Mouse (Mus musculus): ENCODE results near the gene Smim6. TPM values are rescaled to one million over a fixed set of nuclear protein-coding genes. Genes with fewer than 3 reads are reported as not detected.

The Smim6 gene
- polyA plus RNA-seq, 1 experiment from 2014 or later: 0.93 TPM

DNA sequence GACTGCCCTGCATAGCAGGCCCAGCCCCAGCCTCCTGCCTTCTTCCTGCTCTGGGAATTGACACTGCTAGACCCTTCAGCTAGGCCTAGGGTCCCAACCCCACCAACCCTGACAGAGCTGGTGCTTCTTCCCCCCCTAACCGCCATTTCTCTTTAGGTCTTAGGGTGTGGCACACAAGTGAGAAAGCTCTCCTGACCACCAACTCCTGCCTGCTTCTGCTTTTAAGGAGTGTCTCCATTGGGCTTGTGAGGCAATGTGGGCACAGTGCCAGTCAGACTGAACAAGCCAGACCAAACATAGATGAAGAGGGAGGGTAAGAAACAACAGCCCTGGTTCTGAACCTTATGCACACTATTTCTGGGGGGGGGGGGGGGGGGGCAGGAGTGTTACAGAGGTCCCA, 9.0 kb upstream of the Smim6 start:
- H3K4me1 ChIP-seq (replicated peaks): peaks cover 31% of the 10 kb centered on the region
- H3K27ac ChIP-seq: no peak overlapping the region
- H3K4me3 ChIP-seq (replicated peaks): no peak overlapping the region
- no peaks in the 10 kb centered on the region for H3K27me3 ChIP-seq
- H3K4me2 ChIP-seq (replicated peaks): no peak overlapping the region
- 77% methylated on average over 1 of the region's 1 CpGs for WGBS
- ATAC-seq: no peak
- H3K36me3 ChIP-seq: peaks cover 7% of the 10 kb centered on the region; the same call in 1 of the 2 replicates
- H3K9ac ChIP-seq (replicated peaks): no peak overlapping the region
- H3K9me3 ChIP-seq: no peaks in the 10 kb centered on the region

DNA sequence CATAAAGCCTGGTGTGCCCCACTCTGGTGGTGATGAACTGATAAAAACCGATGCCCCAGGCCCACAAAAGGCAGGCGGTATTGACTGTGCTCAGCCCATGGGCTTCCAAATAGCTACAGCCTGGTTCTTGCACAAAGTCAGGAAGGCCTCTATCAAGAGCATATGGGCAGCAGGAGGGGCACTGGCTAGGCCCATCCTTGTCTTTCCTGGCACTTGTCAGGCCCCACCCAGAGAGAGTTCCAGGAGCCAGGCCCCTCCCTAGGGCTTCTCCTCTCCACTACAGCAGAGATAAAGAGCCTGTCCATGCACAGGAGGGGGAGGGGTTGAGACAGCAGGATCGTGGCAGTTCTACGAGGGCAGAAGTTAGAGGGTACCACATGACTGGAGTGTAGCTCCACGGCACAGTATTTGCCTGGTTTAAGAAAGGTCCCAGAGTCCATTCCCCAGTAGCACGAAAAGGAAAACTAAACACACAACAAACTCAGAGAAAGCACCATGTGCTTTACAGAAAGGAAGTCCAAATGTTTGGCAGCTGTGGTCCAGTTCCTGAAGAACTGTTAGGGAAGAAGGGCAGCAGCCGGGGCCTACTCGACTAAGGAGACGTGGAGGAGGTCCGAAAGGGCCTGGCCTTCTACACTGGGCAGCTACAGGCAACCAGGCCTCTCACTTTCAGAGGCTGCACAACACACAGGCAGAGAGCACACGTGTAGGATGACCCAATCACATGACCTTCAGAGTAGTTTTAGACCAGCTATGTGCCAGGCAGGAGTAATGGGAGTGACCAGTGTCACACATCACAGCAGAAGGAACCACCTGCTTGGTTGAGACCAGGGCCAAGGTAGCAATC, 8.2 kb upstream of the Smim6 start:
- 80% methylated on average over 11 of the region's 11 CpGs for WGBS
- Histone ChIP-seq H3K4me1 (replicated peaks) (peaks cover 31% of the 10 kb centered on the region), H3K27ac (no peak overlapping the region)

DNA sequence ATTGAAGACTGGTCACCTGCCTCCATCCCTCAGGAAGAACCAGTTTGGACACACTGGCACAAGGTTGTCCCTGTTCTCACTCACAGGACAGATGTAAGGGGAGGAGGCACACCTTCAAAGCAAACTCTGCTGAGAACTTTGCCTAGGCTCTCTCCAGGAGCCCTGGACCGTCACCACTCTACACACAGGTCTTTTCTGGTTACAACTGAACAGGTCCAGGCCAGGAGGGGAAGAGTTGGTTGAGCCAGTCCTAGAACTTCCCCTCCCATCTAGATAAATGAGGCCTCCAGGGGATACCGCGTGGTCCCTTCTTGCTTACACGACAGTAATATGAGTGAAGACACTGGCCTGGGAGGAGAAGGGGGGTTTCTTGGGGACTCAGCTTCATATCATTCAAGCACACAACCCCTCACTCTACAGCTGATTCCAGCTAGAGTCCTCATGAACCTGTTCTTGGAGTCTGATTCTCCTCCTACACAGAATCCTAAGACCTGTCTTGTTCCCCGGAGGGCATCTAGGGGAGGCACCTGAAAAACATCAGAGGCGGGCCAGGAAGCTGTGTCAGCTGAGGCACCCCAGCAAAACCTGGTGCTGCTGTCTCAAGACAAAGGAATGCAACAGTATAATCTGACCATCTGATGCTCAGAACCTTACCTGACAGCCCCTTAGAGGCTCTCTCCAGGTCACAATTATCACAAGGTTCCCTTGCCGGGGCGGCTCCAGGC, 7.4 kb upstream of the Smim6 start:
- Histone ChIP-seq H3K36me3 (peaks cover 20% of the 10 kb centered on the region), H3K27me3 (no peaks in the 10 kb centered on the region), H3K9me3 (no peaks in the 10 kb centered on the region), H3K4me3 (replicated peaks) (no peak overlapping the region), H3K27ac (no peak overlapping the region), H3K4me2 (replicated peaks) (no peak overlapping the region), H3K9ac (replicated peaks) (no peak overlapping the region), H3K4me1 (replicated peaks) (peaks cover 31% of the 10 kb centered on the region)
- 82% methylated on average over 8 of the region's 8 CpGs for WGBS
- ATAC-seq: no peak

More for the DNA sequence above, 8.2 kb upstream of the Smim6 start:
- Histone ChIP-seq H3K4me2 (replicated peaks) (no peak overlapping the region), H3K4me3 (replicated peaks) (no peak overlapping the region), H3K9ac (replicated peaks) (no peak overlapping the region), H3K9me3 (no peaks in the 10 kb centered on the region), H3K36me3 (peaks cover 14% of the 10 kb centered on the region), H3K27me3 (no peaks in the 10 kb centered on the region)
- no peak for ATAC-seq

DNA sequence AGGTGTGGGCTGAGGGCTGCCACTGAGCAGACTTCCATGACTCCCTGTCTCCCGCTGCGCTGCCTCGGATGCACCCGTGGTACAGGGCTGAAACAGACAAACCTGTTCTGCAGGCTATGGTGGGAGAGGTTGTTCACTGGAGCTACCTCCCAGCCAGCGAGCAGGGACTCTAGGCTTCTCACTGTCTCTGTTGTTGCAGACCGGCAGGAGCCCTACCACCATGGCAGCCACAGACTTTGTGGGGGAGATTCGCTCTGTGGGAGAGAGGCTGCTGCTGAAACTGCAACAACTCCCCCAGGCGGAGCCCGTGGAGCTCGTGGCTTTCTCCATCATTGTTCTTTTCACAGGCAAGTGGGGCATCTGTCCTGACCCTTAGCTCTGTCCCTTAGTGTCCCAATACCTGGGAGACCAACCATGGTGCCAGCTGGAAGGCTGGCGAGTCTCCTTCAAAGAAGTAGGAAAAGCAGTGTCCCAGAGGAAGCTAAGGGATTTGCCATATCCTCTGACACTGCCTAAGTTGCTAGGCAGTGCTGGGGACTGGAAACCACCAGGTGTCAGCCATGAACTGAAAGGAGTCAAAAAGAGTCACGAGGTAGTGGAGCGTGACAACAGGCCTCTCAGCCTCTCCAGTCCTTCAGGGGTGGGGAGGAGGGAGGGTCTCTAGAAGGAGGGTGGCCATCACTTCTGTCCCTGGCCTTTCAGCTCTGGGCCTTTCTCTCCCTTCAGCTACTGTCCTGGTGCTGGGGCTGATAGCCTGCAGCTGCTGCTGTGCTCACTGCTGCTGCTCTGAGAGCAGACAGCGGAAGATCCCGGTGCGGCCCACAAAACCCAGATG, 6.6 kb upstream of the Smim6 start:
- Histone ChIP-seq H3K4me2 (replicated peaks) (no peak overlapping the region), H3K9me3 (no peaks in the 10 kb centered on the region), H3K36me3 (peaks cover 21% of the 10 kb centered on the region), H3K9ac (replicated peaks) (0 out of 2 replicates have a peak overlapping the region, but pooled peaks have one; percentile 14), H3K27ac (no peak overlapping the region), H3K4me3 (replicated peaks) (no peak overlapping the region), H3K4me1 (replicated peaks) (peaks cover 25% of the 10 kb centered on the region), H3K27me3 (no peaks in the 10 kb centered on the region)
- no peak for ATAC-seq
- 40% methylated on average over 16 of the region's 16 CpGs for WGBS

DNA sequence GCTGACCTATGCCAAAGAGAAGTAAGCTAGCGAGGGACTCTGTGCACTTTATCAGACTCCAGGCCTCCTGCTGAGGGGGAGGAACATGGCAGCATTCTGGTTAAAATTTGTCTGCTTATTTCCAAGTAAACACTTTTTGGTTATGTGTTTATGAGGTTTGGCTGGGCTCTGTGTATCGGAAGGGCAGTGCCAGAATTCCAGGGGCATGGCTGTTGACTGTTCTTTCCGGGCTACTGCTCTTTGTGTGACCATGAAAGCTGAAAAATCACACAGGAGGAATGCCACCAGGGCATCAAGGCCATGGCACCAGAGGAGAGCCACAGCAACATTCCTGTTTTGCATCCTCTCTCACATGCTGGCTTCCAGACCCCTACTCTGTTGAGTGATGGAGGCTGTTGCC, 5.7 kb upstream of the Smim6 start:
- 0 out of 2 replicates have a peak overlapping the region, but pooled peaks have one; percentile 23 for H3K9ac ChIP-seq (replicated peaks)
- H3K4me3 ChIP-seq (replicated peaks): no peak overlapping the region
- H3K27ac ChIP-seq: no peak overlapping the region
- H3K9me3 ChIP-seq: no peaks in the 10 kb centered on the region
- 0 out of 2 replicates have a peak, but pooled peaks cover 17% of the 10 kb centered on the region for H3K4me1 ChIP-seq (replicated peaks)
- H3K36me3 ChIP-seq: peaks cover 28% of the 10 kb centered on the region
- no peak for ATAC-seq
- no peak overlapping the region for H3K4me2 ChIP-seq (replicated peaks)
- H3K27me3 ChIP-seq: no peaks in the 10 kb centered on the region
- WGBS: 76% methylated on average over 3 of the region's 3 CpGs

DNA sequence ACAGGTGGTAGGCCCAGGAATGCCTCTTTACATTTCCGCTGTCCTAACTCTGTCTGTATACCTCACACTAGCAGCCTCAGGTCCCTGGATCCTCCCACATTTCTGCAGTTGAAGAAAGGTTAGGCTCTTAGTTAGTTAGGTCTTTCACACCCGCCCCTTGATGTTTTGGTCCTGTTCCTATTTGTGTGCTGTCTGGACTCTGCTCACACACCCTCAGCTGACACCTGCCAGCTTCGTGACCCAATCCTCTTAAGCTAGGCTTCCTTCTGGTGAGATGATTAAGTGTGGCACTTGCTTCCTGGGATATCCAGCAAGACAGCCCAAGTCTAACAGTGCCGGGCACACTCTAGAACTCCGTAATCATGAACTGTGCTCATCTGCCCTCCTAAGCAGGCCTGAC, 5.3 kb upstream of the Smim6 start:
- no peak for ATAC-seq
- Histone ChIP-seq H3K4me1 (replicated peaks) (0 out of 2 replicates have a peak, but pooled peaks cover 17% of the 10 kb centered on the region), H3K4me2 (replicated peaks) (no peak overlapping the region), H3K9me3 (no peaks in the 10 kb centered on the region), H3K27ac (no peak overlapping the region), H3K27me3 (no peaks in the 10 kb centered on the region), H3K36me3 (peaks cover 29% of the 10 kb centered on the region), H3K9ac (replicated peaks) (0 out of 2 replicates have a peak overlapping the region, but pooled peaks have one; percentile 23), H3K4me3 (replicated peaks) (no peak overlapping the region)
- 90% methylated on average over 5 of the region's 5 CpGs for WGBS

DNA sequence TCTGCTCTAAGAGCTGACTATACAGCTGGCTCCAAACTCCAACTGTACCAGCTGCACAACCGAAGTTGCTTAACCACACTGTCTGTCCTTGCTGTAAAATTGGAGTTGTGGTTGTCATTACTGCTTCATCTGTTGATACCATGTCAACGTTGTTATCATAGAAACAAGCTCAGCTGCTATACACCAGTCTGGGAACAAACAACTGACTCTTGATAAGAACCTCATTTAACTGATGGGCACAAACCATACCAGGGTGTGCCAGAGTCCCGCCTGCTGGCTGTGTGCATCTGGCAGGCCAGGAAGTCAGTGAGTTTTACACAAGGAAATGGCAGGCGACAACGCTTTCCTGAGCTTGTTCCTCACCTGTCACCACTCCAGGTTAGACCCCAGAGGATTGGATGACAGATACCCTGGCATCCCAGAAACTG, 669 bp upstream of the Smim6 start:
- Histone ChIP-seq H3K4me3 (replicated peaks) (no peak overlapping the region), H3K27me3 (no peaks in the 10 kb centered on the region), H3K4me2 (replicated peaks) (no peak overlapping the region), H3K27ac (no peak overlapping the region), H3K9ac (replicated peaks) (no peak overlapping the region), H3K36me3 (peaks cover 61% of the 10 kb centered on the region), H3K4me1 (replicated peaks) (no peaks in the 10 kb centered on the region), H3K9me3 (no peaks in the 10 kb centered on the region)
- 96% methylated on average over 5 of the region's 5 CpGs for WGBS
- no peak for ATAC-seq

DNA sequence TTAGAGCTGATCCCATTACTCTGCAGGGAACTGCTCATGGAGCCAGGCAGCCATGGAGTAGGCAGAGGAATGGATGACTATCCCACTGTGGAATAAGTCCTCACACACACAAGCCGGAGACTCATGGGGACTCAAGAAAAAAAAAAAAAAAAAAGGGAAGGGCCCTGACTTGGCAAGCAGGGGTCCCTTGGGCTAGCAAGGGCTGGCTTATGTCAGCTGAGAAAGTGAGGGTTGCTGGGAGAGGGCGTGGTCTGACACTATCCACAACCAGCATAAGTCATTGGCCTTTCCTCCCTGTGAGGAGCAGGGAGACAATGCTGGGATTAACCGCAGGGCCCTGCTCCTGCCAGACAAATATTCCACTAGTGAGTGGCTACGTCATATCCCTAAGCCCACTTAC, 4.8 kb downstream of the Smim6 start:
- Histone ChIP-seq H3K9ac (replicated peaks) (no peak overlapping the region), H3K27ac (no peak overlapping the region), H3K4me3 (replicated peaks) (no peak overlapping the region), H3K27me3 (no peaks in the 10 kb centered on the region), H3K4me1 (replicated peaks) (no peaks in the 10 kb centered on the region), H3K36me3 (peaks cover 64% of the 10 kb centered on the region), H3K9me3 (no peaks in the 10 kb centered on the region), H3K4me2 (replicated peaks) (no peak overlapping the region)
- 85% methylated on average over 4 of the region's 4 CpGs for WGBS
- ATAC-seq: no peak

DNA sequence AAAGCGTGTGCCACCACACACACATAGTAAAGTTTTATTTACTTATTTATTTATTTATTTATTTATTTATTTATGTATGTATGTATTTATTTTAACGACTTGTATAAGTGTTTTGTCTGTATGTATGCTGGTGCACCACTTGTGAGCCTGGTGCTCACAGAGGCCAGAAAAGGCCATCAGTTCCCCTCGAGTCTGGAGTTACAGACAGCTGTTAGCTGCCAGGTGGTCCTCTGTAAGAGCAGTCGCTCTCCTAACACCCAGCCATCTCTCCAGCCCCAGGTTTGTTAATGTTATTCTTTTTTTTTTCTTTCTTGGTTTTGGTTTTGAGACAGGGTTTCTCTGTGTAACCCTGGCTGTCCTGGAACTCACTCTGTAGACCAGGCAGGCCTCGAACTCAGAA, 6.8 kb downstream of the Smim6 start:
- no peak for ATAC-seq
- Histone ChIP-seq H3K4me1 (replicated peaks) (no peaks in the 10 kb centered on the region), H3K9ac (replicated peaks) (no peak overlapping the region), H3K27ac (no peak overlapping the region), H3K4me2 (replicated peaks) (no peak overlapping the region), H3K4me3 (replicated peaks) (no peak overlapping the region), H3K36me3 (peaks cover 63% of the 10 kb centered on the region), H3K27me3 (no peaks in the 10 kb centered on the region), H3K9me3 (no peaks in the 10 kb centered on the region)
- 89% methylated on average over 5 of the region's 5 CpGs for WGBS

DNA sequence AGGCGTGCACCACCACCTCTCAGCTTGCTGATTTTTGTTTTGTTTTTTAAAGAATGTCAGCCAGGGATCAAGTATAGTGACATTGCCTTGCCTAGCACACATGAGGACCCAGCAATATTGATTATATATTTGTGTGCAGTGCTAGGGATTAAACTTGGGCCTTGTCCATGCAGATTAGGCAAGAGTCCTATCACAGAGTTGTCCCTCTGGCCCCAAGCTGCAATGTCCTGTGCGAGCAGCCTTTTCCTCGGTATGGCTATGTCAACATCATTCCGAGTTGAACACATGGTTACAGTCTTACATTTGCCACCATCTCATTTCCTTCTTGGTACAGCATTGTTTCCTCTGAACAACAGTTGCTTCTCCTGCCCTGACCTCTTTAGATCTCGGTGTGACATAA, 7.3 kb downstream of the Smim6 start:
- ATAC-seq: no peak

DNA sequence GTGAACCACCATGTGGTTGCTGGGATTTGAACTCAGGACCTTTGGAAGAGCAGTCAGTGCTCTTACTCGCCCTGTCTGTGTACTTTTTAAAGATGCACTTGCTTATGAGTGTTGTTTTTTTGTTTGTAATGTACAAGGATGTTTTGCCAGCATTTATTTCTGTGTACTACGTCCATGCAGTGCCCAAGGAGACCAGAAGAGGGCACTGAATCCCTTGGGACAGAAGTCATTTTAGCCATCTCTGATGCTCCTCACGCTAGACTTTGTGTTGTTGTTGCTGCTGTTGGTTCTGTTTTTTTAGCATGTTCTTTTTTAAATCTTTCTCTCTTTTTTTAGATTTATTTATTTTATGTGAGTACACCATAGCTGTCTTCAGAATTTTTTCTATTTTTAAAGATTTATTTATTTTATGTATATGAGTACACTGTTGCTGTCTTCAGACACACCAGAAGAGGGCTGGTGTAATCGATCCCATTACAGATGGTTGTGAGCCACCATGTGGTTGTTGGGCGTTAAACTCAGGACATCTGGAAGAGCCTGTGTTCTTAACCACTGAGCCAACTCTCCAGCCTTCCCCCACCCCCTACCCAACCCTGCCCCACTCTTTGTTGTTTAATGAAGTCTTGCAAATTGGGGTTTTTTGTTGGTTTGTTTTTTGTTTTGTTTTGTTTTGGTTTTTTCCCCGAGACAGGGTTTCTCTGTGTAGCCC, 8.4 kb downstream of the Smim6 start:
- Histone ChIP-seq H3K9ac (replicated peaks) (no peak overlapping the region), H3K36me3 (peaks cover 58% of the 10 kb centered on the region), H3K27me3 (no peaks in the 10 kb centered on the region), H3K4me3 (replicated peaks) (no peak overlapping the region), H3K9me3 (no peaks in the 10 kb centered on the region), H3K4me1 (replicated peaks) (no peaks in the 10 kb centered on the region), H3K4me2 (replicated peaks) (no peak overlapping the region), H3K27ac (no peak overlapping the region)
- 55% methylated on average over 6 of the region's 6 CpGs for WGBS
- ATAC-seq: no peak

More for the DNA sequence above, 7.3 kb downstream of the Smim6 start:
- H3K4me2 ChIP-seq (replicated peaks): no peak overlapping the region
- no peaks in the 10 kb centered on the region for H3K9me3 ChIP-seq
- no peak overlapping the region for H3K9ac ChIP-seq (replicated peaks)
- WGBS: 97% methylated on average over 5 of the region's 5 CpGs
- no peaks in the 10 kb centered on the region for H3K27me3 ChIP-seq
- no peak overlapping the region for H3K27ac ChIP-seq
- no peak overlapping the region for H3K4me3 ChIP-seq (replicated peaks)
- H3K4me1 ChIP-seq (replicated peaks): no peaks in the 10 kb centered on the region
- H3K36me3 ChIP-seq: peaks cover 62% of the 10 kb centered on the region
